Mouse (Mus musculus) stomach, postnatal 0 days (tissue): ENCODE results near the gene Sec14l3. TPM values are rescaled to one million over a fixed set of nuclear protein-coding genes. Genes with fewer than 3 reads are reported as not detected.

ENCODE experiments used
- ATAC-seq: fragments of 200-750 bp; cut with Nextera tagmentation; 2 replicates; pipeline ENCODE4 v1.8.0; 2017; ENCODE audit not compliant: low FRiP score, low TSS enrichment
- DNase-seq: peaks from one replicate; pipeline ENCODE4 v3.0.0-alpha.2; 2016; ENCODE audit warnings: low spot score
- H3K27ac ChIP-seq: fragments of 300-500 bp; sonication (generic); replicated peaks from 2 replicates; pipeline ENCODE4 v1.5.1; 2014; ENCODE audit warnings: mild to moderate bottlenecking, control low read depth
- H3K27me3 ChIP-seq: fragments of 300-500 bp; sonication (generic); 2 replicates; pipeline ENCODE4 v1.6.1; 2014; ENCODE audit warnings: low read length; ENCODE audit not compliant: control insufficient read depth, insufficient read depth
- H3K36me3 ChIP-seq: fragments of 300-500 bp; sonication (generic); 2 replicates; pipeline ENCODE4 v1.6.1; 2014; ENCODE audit warnings: low read length, mixed read lengths; ENCODE audit not compliant: control insufficient read depth, insufficient read depth
- H3K4me1 ChIP-seq: fragments of 300-500 bp; sonication (generic); replicated peaks from 2 replicates; pipeline ENCODE4 v1.6.1; 2014; ENCODE audit warnings: antibody characterized with exemption; ENCODE audit not compliant: control insufficient read depth, insufficient read depth
- H3K4me2 ChIP-seq: fragments of 300-500 bp; sonication (generic); replicated peaks from 2 replicates; pipeline ENCODE4 v1.6.1; 2014; ENCODE audit warnings: low read depth, mild to moderate bottlenecking, control low read depth, moderate library complexity
- H3K4me3 ChIP-seq: fragments of 300-500 bp; sonication (generic); 2 replicates; pipeline ENCODE4 v1.5.1; 2014; ENCODE audit warnings: low read depth, low read length, control low read depth
- H3K9ac ChIP-seq: fragments of 300-500 bp; sonication (generic); 2 replicates; pipeline ENCODE4 v1.6.1; 2014; ENCODE audit warnings: mild to moderate bottlenecking, low read length, control low read depth, mixed read lengths
- H3K9me3 ChIP-seq: fragments of 300-500 bp; sonication (generic); 2 replicates; pipeline ENCODE4 v1.6.1; 2016; ENCODE audit warnings: low read length; ENCODE audit not compliant: control insufficient read depth
- CTCF ChIP-seq: IDR thresholded peaks from 2 replicates; pipeline ENCODE4 v1.5.1; 2016; ENCODE audit warnings: antibody characterized with exemption, low read depth, mild to moderate bottlenecking, moderate library complexity
- EP300 ChIP-seq: optimal IDR thresholded peaks from 2 replicates; pipeline ENCODE3; 2016; ENCODE audit warnings: antibody characterized with exemption
- WGBS: fragments of 180-500 bp; shearing (Covaris S2); extraction: QIAGEN DNeasy Blood & Tissue Kit; methylation state at CpG from one replicate; pipeline ENCODE4 v1.1.7; 2014; 5-methylcytosine and 5-hydroxymethylcytosine counted together
- polyA plus RNA-seq: library from polyadenylated mRNA; unstranded; fragments of >200 nt; fragmentation: Nextera tagmentation; extraction: Ambion mirVana; gene quantifications from 2 replicates; pipeline ENCODE4 v1.2.1, GENCODE M21; 2015

Gene Sec14l3
- polyA plus RNA-seq, 1 experiment from 2014 or later, result 0.15 TPM

GRCm38 (mm10) chr11:4116458-4117141, 52.0 kb downstream of the Sec14l3 start:
- Histone ChIP-seq H3K27ac (no peak overlapping the region), H3K4me3 (no peak overlapping the region), H3K36me3 (no peaks in the 10 kb centered on the region), H3K4me2 (no peak overlapping the region), H3K27me3 (no peaks in the 10 kb centered on the region), H3K9me3 (no peaks in the 10 kb centered on the region), H3K4me1 (no peaks in the 10 kb centered on the region), H3K9ac (no peak overlapping the region)
- DNase-seq, result no peak
- TF ChIP-seq EP300 (no peak), CTCF (no peak)
- ATAC-seq, result no peak
- 53% methylated on average over 11 of the region's 11 CpGs for WGBS

- H3K27ac ChIP-seq, result no peak overlapping the region
- peak overlapping the region; percentile 48 for H3K4me3 ChIP-seq
- WGBS, result 25% methylated on average over 3 of the region's 3 CpGs
- TF ChIP-seq EP300 (no peak), CTCF (peak; percentile 44)
- H3K27me3 ChIP-seq, result no peaks in the 10 kb centered on the region
- H3K36me3 ChIP-seq, result no peaks in the 10 kb centered on the region
- H3K9me3 ChIP-seq, result no peaks in the 10 kb centered on the region
- peak overlapping the region; percentile 76; the same call in 1 of the 2 replicates for H3K4me2 ChIP-seq
- no peak for DNase-seq
- H3K4me1 ChIP-seq, result no peaks in the 10 kb centered on the region
- no peak for ATAC-seq
- H3K9ac ChIP-seq, result no peak overlapping the region
These were observed 52.9 kb downstream of the Sec14l3 start for GRCm38 (mm10) chr11:4117372-4118071.

DNA sequence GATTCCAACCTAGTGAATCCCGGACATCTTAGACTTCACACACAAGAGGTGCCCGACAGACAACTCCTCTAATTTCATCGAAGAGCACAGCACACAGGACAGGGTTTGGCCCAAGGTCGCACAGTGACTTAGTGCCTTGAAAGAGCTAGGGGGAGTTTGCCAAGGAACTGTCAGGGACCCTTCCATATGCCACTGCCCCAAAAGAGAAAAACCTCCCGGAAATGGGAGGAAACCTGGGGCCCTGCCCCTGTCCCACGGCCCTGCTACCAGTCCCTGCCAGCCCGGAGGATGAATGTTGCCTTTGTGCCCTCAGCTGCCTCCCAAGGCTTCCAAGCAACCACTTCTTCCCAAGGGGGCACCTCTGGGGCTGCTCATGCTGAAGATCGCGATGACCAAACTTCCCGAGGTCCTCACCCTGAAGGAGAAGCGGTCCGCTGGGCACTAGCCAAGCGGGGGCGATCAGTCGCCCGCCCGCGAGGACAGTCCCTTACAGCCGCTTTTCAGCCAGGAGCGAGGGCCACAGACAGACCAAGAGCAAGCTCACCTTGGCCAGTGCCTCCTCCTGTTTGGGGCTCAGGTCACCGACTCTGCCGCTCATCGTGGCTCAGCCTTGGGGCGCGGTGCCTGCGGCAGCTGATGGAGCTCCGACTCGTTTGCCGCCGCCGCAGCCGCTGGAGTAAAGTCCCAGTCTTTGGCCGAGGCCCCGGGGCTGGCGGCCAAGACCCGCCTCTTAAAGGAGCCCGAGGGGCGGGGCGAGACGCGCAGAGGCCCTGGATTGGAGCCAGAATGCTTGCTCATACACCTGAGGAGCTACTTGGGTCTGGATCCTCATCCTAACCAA, 53.7 kb downstream of the Sec14l3 start:
- TF ChIP-seq CTCF (no peak), EP300 (no peak)
- Histone ChIP-seq H3K4me1 (no peaks in the 10 kb centered on the region), H3K27ac (no peak overlapping the region), H3K9me3 (no peaks in the 10 kb centered on the region), H3K4me2 (peak overlapping the region; percentile 76), H3K4me3 (peak overlapping the region; percentile 48), H3K27me3 (no peaks in the 10 kb centered on the region), H3K9ac (peak overlapping the region; percentile 61), H3K36me3 (no peaks in the 10 kb centered on the region)
- WGBS, result 3% methylated on average over 40 of the region's 41 CpGs
- ATAC-seq (peak; percentile 77), DNase-seq (peak; percentile 92)

DNA sequence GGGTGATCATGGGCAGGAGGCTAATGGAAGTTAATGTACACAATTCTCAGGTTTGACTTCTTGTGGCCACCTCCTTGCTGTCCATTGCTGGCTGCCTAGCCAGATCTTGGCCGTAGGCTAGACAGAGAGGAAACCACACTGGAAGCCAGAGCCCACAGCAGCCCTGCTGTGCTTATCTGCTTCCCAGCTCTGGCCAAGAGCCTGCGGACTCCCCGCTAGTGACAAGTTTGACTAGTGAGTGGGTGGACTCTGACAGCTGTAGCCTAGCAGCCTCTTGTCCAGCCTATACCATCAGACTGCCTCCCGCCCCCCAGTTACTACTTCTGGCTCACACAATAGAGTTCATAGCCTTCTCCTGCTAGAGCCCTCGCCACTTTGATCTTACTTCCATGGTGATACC, 55.0 kb downstream of the Sec14l3 start:
- Histone ChIP-seq H3K4me2 (no peak overlapping the region), H3K4me3 (no peak overlapping the region), H3K36me3 (no peaks in the 10 kb centered on the region), H3K4me1 (no peaks in the 10 kb centered on the region), H3K27ac (no peak overlapping the region), H3K9ac (no peak overlapping the region), H3K27me3 (no peaks in the 10 kb centered on the region), H3K9me3 (no peaks in the 10 kb centered on the region)
- ATAC-seq (no peak), DNase-seq (no peak)
- TF ChIP-seq CTCF (no peak), EP300 (no peak)
- 73% methylated on average over 5 of the region's 5 CpGs for WGBS

DNA sequence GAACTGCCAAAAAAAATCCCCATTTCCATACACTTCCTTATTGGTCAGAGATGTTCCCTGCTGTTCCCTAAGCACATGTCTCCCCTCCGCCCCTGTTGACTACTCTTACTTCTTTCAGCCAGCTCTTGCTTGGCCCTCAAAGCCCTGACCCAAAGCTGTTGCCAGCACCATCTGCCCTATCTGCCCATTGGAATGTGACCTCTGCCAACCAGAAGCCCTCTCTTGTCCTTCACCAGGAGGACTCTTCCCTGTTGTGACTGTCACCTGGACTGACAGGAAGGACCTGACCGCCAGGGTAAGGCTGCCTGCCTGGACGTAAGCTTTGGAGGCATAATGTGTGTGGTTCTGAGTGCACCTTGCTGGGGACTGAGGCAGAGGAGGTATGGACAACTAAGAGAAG, 57.0 kb downstream of the Sec14l3 start:
- TF ChIP-seq EP300, result no peak

More for the DNA sequence above, 57.0 kb downstream of the Sec14l3 start:
- no peak for DNase-seq
- Histone ChIP-seq H3K4me3 (no peak overlapping the region), H3K9ac (no peak overlapping the region), H3K27ac (no peak overlapping the region), H3K4me1 (no peaks in the 10 kb centered on the region), H3K36me3 (no peaks in the 10 kb centered on the region), H3K9me3 (no peaks in the 10 kb centered on the region), H3K4me2 (no peak overlapping the region), H3K27me3 (no peaks in the 10 kb centered on the region)
- ATAC-seq, result no peak
- WGBS, result 69% methylated on average over 3 of the region's 3 CpGs
